Mouse (Mus musculus) spleen, postnatal 36 days (tissue): ENCODE measurements at regions not wholly inside any gene's neighbourhood (a gene's known extent, or its start where the extent isn't known, plus 50 kb on each side); places are given as distances from the start of the nearest gene placed in this dataset.
A peak's percentile ranks its signal among the peaks of the same experiment; 100 is the strongest.

Source experiments
- DNase-seq, 2 experiments: peaks; one replicate each; pipeline ENCODE4 v3.0.0; 2022; ENCODE audit warnings: low spot score in 2 of 2, mixed read lengths in 1 of 2

GRCm38 (mm10) chr12:12627597-12627996 is 314.1 kb downstream of the Mycn start:
- DNase-seq, result no peak

- no peak for DNase-seq
Measured at GRCm38 (mm10) chr12:12625788-12626187, 315.9 kb downstream of the Mycn start.

GRCm38 (mm10) chr12:12622712-12623292 is 318.9 kb downstream of the Mycn start:
- peak; percentile 25 to 27 for DNase-seq

GRCm38 (mm10) chr12:12621506-12621905 is 320.2 kb downstream of the Mycn start:
- no peak for DNase-seq

- DNase-seq, result no peak
Measured at GRCm38 (mm10) chr12:12620316-12620715, 321.4 kb downstream of the Mycn start.

- no peak for DNase-seq
Measured at GRCm38 (mm10) chr12:12619431-12619830, 322.3 kb downstream of the Mycn start.

- no peak for DNase-seq
Measured at GRCm38 (mm10) chr12:12612520-12612919, 329.2 kb downstream of the Mycn start.

- no peak for DNase-seq
Measured at GRCm38 (mm10) chr12:12610861-12611260, 330.9 kb downstream of the Mycn start.

- no peak for DNase-seq
Measured at GRCm38 (mm10) chr12:12607995-12608394, 333.7 kb downstream of the Mycn start.

- DNase-seq, result no peak
Measured at GRCm38 (mm10) chr12:12606911-12607310, 334.8 kb downstream of the Mycn start.

GRCm38 (mm10) chr12:12605495-12605894 is 336.2 kb downstream of the Mycn start:
- no peak for DNase-seq

- DNase-seq, result no peak
Measured at GRCm38 (mm10) chr12:12601362-12601761, 339.4 kb downstream of the Fam49a start.

GRCm38 (mm10) chr12:12595399-12595798 is 333.5 kb downstream of the Fam49a start:
- DNase-seq, result no peak

GRCm38 (mm10) chr12:12594567-12594966 is 332.6 kb downstream of the Fam49a start:
- no peak for DNase-seq

- DNase-seq, result no peak
Measured at GRCm38 (mm10) chr12:12593343-12593742, 331.4 kb downstream of the Fam49a start.

GRCm38 (mm10) chr12:12590753-12591291 is 328.9 kb downstream of the Fam49a start:
- no peak for DNase-seq

GRCm38 (mm10) chr12:12588771-12589370 is 326.9 kb downstream of the Fam49a start:
- DNase-seq, result no peak

GRCm38 (mm10) chr12:12586436-12586835 is 324.5 kb downstream of the Fam49a start:
- DNase-seq, result no peak

- no peak for DNase-seq
Measured at GRCm38 (mm10) chr12:12581271-12582186, 319.6 kb downstream of the Fam49a start.

GRCm38 (mm10) chr12:12580763-12581178 is 318.8 kb downstream of the Fam49a start:
- peak; percentile 93 to 94 for DNase-seq

- no peak for DNase-seq
Measured at GRCm38 (mm10) chr12:12578278-12578677, 316.3 kb downstream of the Fam49a start.

GRCm38 (mm10) chr12:12570563-12571251 is 308.8 kb downstream of the Fam49a start:
- DNase-seq, result peak; percentile 72 to 80
